Mouse (Mus musculus): Measurements from ENCODE around the gene Ugt1a7c.

DNA sequence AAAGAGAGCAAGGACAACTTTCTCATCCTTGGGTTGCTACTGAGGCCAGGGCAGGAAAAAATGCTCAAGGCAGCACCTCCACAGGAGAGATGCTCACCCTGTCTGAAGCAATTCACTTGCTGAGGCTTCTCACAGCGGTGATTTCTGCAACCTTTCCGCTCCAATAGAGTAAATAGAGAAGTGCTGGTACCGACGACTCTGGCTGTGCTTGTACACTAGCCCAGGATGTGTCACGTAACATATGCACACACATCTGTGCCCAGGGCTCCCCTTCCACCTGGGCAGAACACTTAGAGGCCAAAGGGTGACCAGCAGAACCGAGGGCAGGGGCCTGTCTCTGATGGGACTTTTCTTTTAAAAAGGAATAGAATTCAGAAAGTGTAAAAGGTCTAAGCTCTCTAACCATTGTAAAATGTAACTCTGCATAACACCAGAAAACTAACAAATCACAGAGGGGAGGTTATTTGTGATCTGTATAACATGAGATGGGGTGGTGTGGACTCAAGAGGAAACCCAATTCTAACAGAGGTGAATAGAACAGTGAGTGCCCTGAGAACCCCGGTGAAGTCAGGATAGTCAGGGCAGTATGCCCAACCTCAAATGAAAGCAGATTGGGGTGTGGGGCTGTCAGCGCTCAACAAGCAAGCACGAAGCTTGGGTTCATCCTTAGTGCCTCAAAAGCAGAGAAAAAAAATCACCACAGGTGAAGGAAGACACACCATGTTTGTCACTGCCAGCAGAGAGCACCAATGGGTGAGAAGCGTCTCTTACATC, 165.9 kb downstream of the Ugt1a7c start:
- TF ChIP-seq POLR2A (IDR thresholded peaks at IDR 0.05; ENCODE audit: borderline replicate concordance, low read depth, low read length) (no peak), CTCF (IDR thresholded peaks at IDR 0.05; ENCODE audit: low read depth, low read length) (no peak)

Measured in bone marrow macrophage, adult 2 months (primary cell).